Mouse (Mus musculus): ENCODE results near the gene Pofut1. TPM values are rescaled to one million over a fixed set of nuclear protein-coding genes. Genes with fewer than 3 reads are reported as not detected.
"Not testable (repeated sequence)": the region's sequence is repeated elsewhere in the genome, so short reads cannot be mapped to it uniquely, and the experiment has no call there.

The Pofut1 gene
- polyA plus RNA-seq, 1 experiment, result 18.7 TPM

DNA sequence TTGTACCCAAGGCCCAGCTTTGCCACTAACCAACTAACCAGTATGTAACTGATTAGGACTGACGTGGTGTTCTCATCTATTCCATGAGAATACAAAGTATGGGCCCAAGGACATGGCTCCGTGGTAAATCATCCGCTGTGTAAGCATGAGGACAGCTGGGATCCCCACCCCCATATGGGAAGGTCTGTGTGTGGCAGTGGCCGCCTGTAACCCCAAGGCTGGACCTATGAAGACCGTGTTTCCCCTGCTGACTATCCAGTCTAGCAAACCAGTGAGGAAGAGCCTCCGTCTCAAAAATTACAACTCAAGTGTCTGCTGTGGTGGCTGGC is 33.5 kb downstream of the Pofut1 start:
- Histone ChIP-seq H3K27ac (ENCODE audit: insufficient read depth, low read length) (no peak overlapping the region), H3K27me3 (ENCODE audit: control insufficient read depth, insufficient read depth, low read length) (no peaks in the 10 kb centered on the region), H3K4me1 (ENCODE audit: control insufficient read depth, insufficient read depth, insufficient read length) (no peaks in the 10 kb centered on the region), H3K36me3 (ENCODE audit: control insufficient read depth, insufficient read depth, low read length) (no peaks in the 10 kb centered on the region), H3K4me3 (ENCODE audit: extremely low read depth, insufficient read depth, insufficient read length) (no peak overlapping the region)
- DNase-seq (ENCODE audit: low read depth in 1 of 2, low spot score in 2 of 2), result no peak
- WGBS, result 81% methylated on average over 6 of the region's 6 CpGs
- TF ChIP-seq POLR2A (IDR thresholded peaks at IDR 0.05; ENCODE audit: low read depth, low read length), result no peak
- TF ChIP-seq CTCF (IDR thresholded peaks at IDR 0.05; ENCODE audit: extremely low read depth, insufficient read depth, insufficient read length, insufficient replicate concordance), result no peak

DNA sequence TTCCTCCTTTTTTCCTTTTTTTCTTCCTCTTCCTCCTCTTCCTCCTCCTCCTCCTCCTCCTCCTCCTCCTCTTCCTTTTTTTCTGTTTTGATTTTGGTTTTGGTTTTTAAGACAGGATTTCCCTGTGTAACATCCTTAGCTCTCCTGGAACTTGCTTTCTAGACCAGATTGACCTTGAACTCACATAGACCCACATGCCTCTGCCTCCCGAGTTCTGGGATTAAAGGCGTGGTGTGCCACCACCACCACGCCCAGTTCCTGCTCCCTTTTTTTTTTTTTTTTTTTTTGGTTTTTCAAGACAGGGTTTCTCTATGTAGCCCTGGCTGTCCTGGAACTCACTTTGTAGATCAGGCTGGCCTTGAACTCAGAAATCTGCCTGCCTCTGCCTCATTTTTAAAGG is 34.2 kb downstream of the Pofut1 start:
- not testable (repeated sequence) for H3K4me3 ChIP-seq (ENCODE audit: extremely low read depth, insufficient read depth, insufficient read length); H3K4me1 ChIP-seq (ENCODE audit: control insufficient read depth, insufficient read depth, insufficient read length); H3K27ac ChIP-seq (ENCODE audit: insufficient read depth, low read length); H3K27me3 ChIP-seq (ENCODE audit: control insufficient read depth, insufficient read depth, low read length); H3K36me3 ChIP-seq (ENCODE audit: control insufficient read depth, insufficient read depth, low read length); DNase-seq (ENCODE audit: low read depth in 1 of 2, low spot score in 2 of 2)
- 39% methylated on average over 3 of the region's 3 CpGs for WGBS

DNA sequence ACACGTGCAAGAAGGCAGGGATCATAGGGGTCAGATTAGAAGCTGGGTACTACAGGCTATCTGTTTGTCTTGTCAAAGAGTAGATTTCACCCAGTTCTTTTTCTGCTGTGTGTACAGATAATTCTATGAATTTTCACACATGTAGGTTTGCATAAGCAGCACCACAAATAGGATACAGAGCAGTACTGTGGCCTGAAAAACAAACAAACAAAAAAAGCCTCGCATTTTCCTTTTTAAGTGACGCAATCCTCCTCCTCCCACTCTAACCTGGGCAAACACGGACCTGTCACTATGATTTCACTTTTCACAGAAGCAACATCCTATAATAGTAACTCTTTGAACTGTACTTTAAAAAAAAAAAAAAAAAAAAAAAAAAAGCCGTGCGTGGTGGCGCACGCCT is 35.1 kb downstream of the Pofut1 start:
- H3K27me3 ChIP-seq (ENCODE audit: control insufficient read depth, insufficient read depth, low read length), result no peaks in the 10 kb centered on the region
- WGBS, result 78% methylated on average over 8 of the region's 8 CpGs
- no peak overlapping the region for H3K4me3 ChIP-seq (ENCODE audit: extremely low read depth, insufficient read depth, insufficient read length)
- no peak for DNase-seq (ENCODE audit: low read depth in 1 of 2, low spot score in 2 of 2)
- TF ChIP-seq POLR2A (IDR thresholded peaks at IDR 0.05; ENCODE audit: low read depth, low read length), result no peak
- TF ChIP-seq CTCF (IDR thresholded peaks at IDR 0.05; ENCODE audit: extremely low read depth, insufficient read depth, insufficient read length, insufficient replicate concordance), result no peak
- H3K36me3 ChIP-seq (ENCODE audit: control insufficient read depth, insufficient read depth, low read length), result no peaks in the 10 kb centered on the region
- H3K27ac ChIP-seq (ENCODE audit: insufficient read depth, low read length), result no peak overlapping the region
- H3K4me1 ChIP-seq (ENCODE audit: control insufficient read depth, insufficient read depth, insufficient read length), result no peaks in the 10 kb centered on the region

- not testable (repeated sequence) for H3K27ac ChIP-seq (ENCODE audit: insufficient read depth, low read length)
Observed at GRCm38 (mm10) chr2:153276846-153277245, 35.5 kb downstream of the Pofut1 start.

DNA sequence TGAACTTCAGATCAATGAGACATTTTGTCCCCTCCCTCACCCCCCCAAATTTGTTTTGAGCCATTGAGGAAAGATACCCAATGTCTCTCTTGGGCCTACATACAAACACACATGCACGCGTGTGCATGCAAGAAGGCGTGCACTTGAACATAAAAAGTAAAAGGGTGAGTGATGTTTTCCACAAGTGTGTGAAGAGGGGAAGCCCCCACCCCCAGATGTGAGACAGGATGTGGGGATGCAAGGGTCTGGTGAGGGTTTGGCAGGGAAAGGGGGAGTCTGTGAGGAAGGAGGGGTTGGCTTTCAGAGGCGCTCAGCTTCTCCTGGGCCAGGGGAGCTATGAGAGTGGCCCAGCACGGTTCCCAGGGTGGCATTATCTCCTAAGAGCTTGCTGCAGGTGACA is 37.0 kb downstream of the Pofut1 start:
- no peaks in the 10 kb centered on the region for H3K4me1 ChIP-seq (ENCODE audit: control insufficient read depth, insufficient read depth, insufficient read length)
- H3K27me3 ChIP-seq (ENCODE audit: control insufficient read depth, insufficient read depth, low read length), result no peaks in the 10 kb centered on the region
- DNase-seq (ENCODE audit: low read depth in 1 of 2, low spot score in 2 of 2), result peak in 1 of 2 experiments; percentile 23
- no peaks in the 10 kb centered on the region for H3K36me3 ChIP-seq (ENCODE audit: control insufficient read depth, insufficient read depth, low read length)
- no peak overlapping the region for H3K4me3 ChIP-seq (ENCODE audit: extremely low read depth, insufficient read depth, insufficient read length)
- TF ChIP-seq POLR2A (IDR thresholded peaks at IDR 0.05; ENCODE audit: low read depth, low read length), result no peak
- no peak for TF ChIP-seq CTCF (IDR thresholded peaks at IDR 0.05; ENCODE audit: extremely low read depth, insufficient read depth, insufficient read length, insufficient replicate concordance)
- 66% methylated on average over 5 of the region's 5 CpGs for WGBS
- no peak overlapping the region for H3K27ac ChIP-seq (ENCODE audit: insufficient read depth, low read length)

More at GRCm38 (mm10) chr2:153276846-153277245, 35.5 kb downstream of the Pofut1 start:
- H3K36me3 ChIP-seq (ENCODE audit: control insufficient read depth, insufficient read depth, low read length); DNase-seq (ENCODE audit: low read depth in 1 of 2, low spot score in 2 of 2); H3K4me1 ChIP-seq (ENCODE audit: control insufficient read depth, insufficient read depth, insufficient read length); H3K4me3 ChIP-seq (ENCODE audit: extremely low read depth, insufficient read depth, insufficient read length); H3K27me3 ChIP-seq (ENCODE audit: control insufficient read depth, insufficient read depth, low read length): not testable (repeated sequence)
- WGBS, result 91% methylated on average over 5 of the region's 5 CpGs

DNA sequence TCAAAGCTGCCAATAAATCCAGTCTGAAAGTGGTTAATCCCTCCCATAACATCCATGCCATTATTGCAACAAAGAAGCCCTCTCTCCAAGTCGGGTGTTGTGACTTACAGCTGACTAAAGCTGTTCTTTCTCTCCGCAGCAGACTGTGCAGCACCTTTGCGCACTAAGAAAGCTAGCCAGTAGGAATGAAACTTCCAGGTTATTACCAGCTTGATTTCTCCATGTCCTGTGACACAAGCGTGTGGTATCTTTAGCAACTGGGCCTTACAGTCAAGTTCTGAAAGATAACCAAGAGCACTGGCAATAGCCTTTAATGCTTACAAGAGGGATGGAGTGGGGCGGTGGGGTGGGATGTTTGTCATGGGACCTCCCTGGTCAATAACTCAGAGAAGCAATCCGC is 42.6 kb downstream of the Pofut1 start:
- H3K27ac ChIP-seq (ENCODE audit: insufficient read depth, low read length), result no peak overlapping the region
- DNase-seq (ENCODE audit: low read depth in 1 of 2, low spot score in 2 of 2), result no peak
- H3K4me3 ChIP-seq (ENCODE audit: extremely low read depth, insufficient read depth, insufficient read length), result no peak overlapping the region
- 88% methylated on average over 6 of the region's 6 CpGs for WGBS
- no peaks in the 10 kb centered on the region for H3K4me1 ChIP-seq (ENCODE audit: control insufficient read depth, insufficient read depth, insufficient read length)
- no peaks in the 10 kb centered on the region for H3K36me3 ChIP-seq (ENCODE audit: control insufficient read depth, insufficient read depth, low read length)
- TF ChIP-seq CTCF (IDR thresholded peaks at IDR 0.05; ENCODE audit: extremely low read depth, insufficient read depth, insufficient read length, insufficient replicate concordance), result no peak
- TF ChIP-seq POLR2A (IDR thresholded peaks at IDR 0.05; ENCODE audit: low read depth, low read length), result no peak
- H3K27me3 ChIP-seq (ENCODE audit: control insufficient read depth, insufficient read depth, low read length), result no peaks in the 10 kb centered on the region

DNA sequence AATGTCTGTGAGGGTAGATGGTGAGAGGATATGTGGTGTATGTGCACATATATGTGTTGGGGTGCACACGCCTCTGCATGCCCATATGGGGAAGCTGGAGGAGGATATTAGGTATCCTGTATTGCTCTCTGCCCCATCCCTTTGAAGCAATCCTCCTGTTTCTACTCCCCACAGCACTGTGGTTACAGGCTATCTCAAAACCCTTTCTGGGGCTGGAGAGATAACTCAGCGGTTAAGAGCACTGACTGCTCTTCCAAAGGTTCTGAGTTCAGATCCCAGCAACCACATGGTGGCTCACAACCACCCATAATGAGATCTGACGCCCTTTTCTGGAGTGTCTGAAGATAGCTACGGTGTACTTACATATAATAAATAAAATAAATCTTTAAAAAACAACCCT is 45.2 kb downstream of the Pofut1 start:
- Histone ChIP-seq H3K27me3 (ENCODE audit: control insufficient read depth, insufficient read depth, low read length) (no peaks in the 10 kb centered on the region), H3K4me3 (ENCODE audit: extremely low read depth, insufficient read depth, insufficient read length) (no peak overlapping the region), H3K36me3 (ENCODE audit: control insufficient read depth, insufficient read depth, low read length) (no peaks in the 10 kb centered on the region), H3K27ac (ENCODE audit: insufficient read depth, low read length) (no peak overlapping the region), H3K4me1 (ENCODE audit: control insufficient read depth, insufficient read depth, insufficient read length) (0 out of 2 replicates have a peak, but pooled peaks cover 1% of the 10 kb centered on the region)
- TF ChIP-seq CTCF (IDR thresholded peaks at IDR 0.05; ENCODE audit: extremely low read depth, insufficient read depth, insufficient read length, insufficient replicate concordance), result no peak
- no peak for TF ChIP-seq POLR2A (IDR thresholded peaks at IDR 0.05; ENCODE audit: low read depth, low read length)
- 82% methylated on average over 4 of the region's 4 CpGs for WGBS
- DNase-seq (ENCODE audit: low read depth in 1 of 2, low spot score in 2 of 2), result no peak

GRCm38 (mm10) chr2:153287835-153288234 is 46.5 kb downstream of the Pofut1 start:
- Histone ChIP-seq H3K27ac (ENCODE audit: insufficient read depth, low read length) (no peak overlapping the region), H3K36me3 (ENCODE audit: control insufficient read depth, insufficient read depth, low read length) (no peaks in the 10 kb centered on the region), H3K4me3 (ENCODE audit: extremely low read depth, insufficient read depth, insufficient read length) (no peak overlapping the region), H3K27me3 (ENCODE audit: control insufficient read depth, insufficient read depth, low read length) (no peaks in the 10 kb centered on the region), H3K4me1 (ENCODE audit: control insufficient read depth, insufficient read depth, insufficient read length) (peaks cover 8% of the 10 kb centered on the region; the same call in 1 of the 2 replicates)
- TF ChIP-seq CTCF (IDR thresholded peaks at IDR 0.05; ENCODE audit: extremely low read depth, insufficient read depth, insufficient read length, insufficient replicate concordance) (no peak), POLR2A (IDR thresholded peaks at IDR 0.05; ENCODE audit: low read depth, low read length) (no peak)
- no peak for DNase-seq (ENCODE audit: low read depth in 1 of 2, low spot score in 2 of 2)
- 71% methylated on average over 6 of the region's 6 CpGs for WGBS
